Mouse (Mus musculus) MEL (cell line): ENCODE measurements around the gene Tpx2.

Experiments used
- CTCF ChIP-seq, 3 experiments: IDR thresholded peaks in 2 of 3; conservative IDR thresholded peaks in 1 of 3; 2 replicates each; pipeline ENCODE4 v1.5.1; 2011 to 2012; ENCODE audit warnings: low read length in 3 of 3, low read depth in 2 of 3, mild to moderate bottlenecking in 2 of 3, improper control_type of control experiment in 1 of 3, inconsistent platforms in 1 of 3, mixed read lengths in 1 of 3, moderate library complexity in 1 of 3; ENCODE audit not compliant: control insufficient read depth in 1 of 3, insufficient read depth in 1 of 3, poor library complexity in 1 of 3, severe bottlenecking in 1 of 3
- NELFE ChIP-seq: IDR thresholded peaks from 2 replicates; pipeline ENCODE4 v1.6.1; 2011; ENCODE audit warnings: low read depth, low read length, improper control_type of control experiment
- USF1 ChIP-seq: IDR thresholded peaks from 2 replicates; pipeline ENCODE4 v1.6.1; 2014; ENCODE audit warnings: low read depth, mild to moderate bottlenecking, inconsistent platforms, low read length, improper control_type of control experiment, moderate library complexity
- USF2 ChIP-seq, 2 experiments: IDR thresholded peaks; 2 replicates each; pipeline ENCODE4 v1.6.1; 2011 to 2012; ENCODE audit warnings: improper control_type of control experiment in 2 of 2, low read length in 2 of 2, borderline replicate concordance in 1 of 2, inconsistent platforms in 1 of 2, low read depth in 1 of 2, mild to moderate bottlenecking in 1 of 2; ENCODE audit not compliant: insufficient read depth in 1 of 2

- TF ChIP-seq CTCF (IDR thresholded peaks at IDR 0.05 in 2 of 3, conservative IDR thresholded peaks at IDR 0.05 in 1 of 3; ENCODE audit: control insufficient read depth in 1 of 3, insufficient read depth in 1 of 3, low read depth in 2 of 3, low read length in 3 of 3, poor library complexity in 1 of 3, severe bottlenecking in 1 of 3) = no peak
- no peak for TF ChIP-seq USF1
- no peak for TF ChIP-seq NELFE
- TF ChIP-seq USF2 (IDR thresholded peaks at IDR 0.05; ENCODE audit: borderline replicate concordance in 1 of 2, insufficient read depth in 1 of 2, low read depth in 1 of 2, low read length in 2 of 2) = no peak
Measured at GRCm38 (mm10) chr2:152906274-152907037, 58.7 kb downstream of the Tpx2 start.
